Mouse (Mus musculus): ENCODE data around the gene Med19. TPM values are rescaled to one million over a fixed set of nuclear protein-coding genes. Genes with fewer than 3 reads are reported as not detected.

Med19 gene
- polyA plus RNA-seq, 1 experiment: 5.1 TPM

DNA sequence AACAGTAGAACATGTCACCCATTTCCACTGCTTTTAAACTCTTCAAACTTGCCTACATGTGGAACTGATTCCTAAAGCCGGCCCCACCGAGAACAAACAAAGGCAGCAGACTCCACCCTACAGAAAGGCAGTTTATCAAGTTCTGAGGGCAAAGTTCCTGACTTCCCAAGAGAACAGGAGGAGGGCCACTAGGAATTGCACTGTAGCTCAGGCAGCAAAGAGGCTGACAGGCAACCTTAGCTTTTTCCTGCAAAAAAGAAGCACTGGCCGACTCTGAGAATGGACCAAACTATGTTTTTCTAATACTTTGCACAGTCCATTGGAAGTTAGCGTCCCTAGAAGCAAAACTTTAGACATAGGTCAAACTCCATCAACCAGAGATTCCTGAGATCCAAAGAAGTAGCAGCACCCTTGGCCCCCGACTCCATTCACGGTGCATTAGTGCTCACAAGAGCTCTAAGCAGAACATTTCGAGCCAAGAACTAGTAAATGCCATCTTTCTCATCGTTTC lies 41.9 kb upstream of the Med19 start:
- Histone ChIP-seq H3K4me1 (ENCODE audit: control insufficient read depth, insufficient read depth, insufficient read length, low read length) (peaks cover 40% of the 10 kb centered on the region; the same call in 1 of the 2 replicates), H3K36me3 (ENCODE audit: control insufficient read depth, insufficient read depth, low read length) (0 out of 2 replicates have a peak, but pooled peaks cover 6% of the 10 kb centered on the region), H3K4me3 (ENCODE audit: low read depth, low read length) (no peak overlapping the region), H3K27me3 (ENCODE audit: control insufficient read depth, insufficient read depth, low read length) (no peaks in the 10 kb centered on the region), H3K27ac (ENCODE audit: insufficient read depth, low read depth, low read length) (peak overlapping the region; percentile 97)
- 14% methylated on average over 8 of the region's 8 CpGs for WGBS
- no peak for TF ChIP-seq POLR2A (IDR thresholded peaks at IDR 0.05; ENCODE audit: low read depth, low read length)
- no peak for TF ChIP-seq CTCF (IDR thresholded peaks at IDR 0.05; ENCODE audit: extremely low read depth, insufficient read length, insufficient replicate concordance, low read depth, low read length)

GRCm38 (mm10) chr2:84637452-84638165 lies 40.6 kb upstream of the Med19 start:
- peak overlapping the region; percentile 44 for H3K27ac ChIP-seq (ENCODE audit: insufficient read depth, low read depth, low read length)
- H3K36me3 ChIP-seq (ENCODE audit: control insufficient read depth, insufficient read depth, low read length): peaks cover 3% of the 10 kb centered on the region; the same call in 1 of the 2 replicates
- WGBS: 7% methylated on average over 7 of the region's 7 CpGs
- TF ChIP-seq POLR2A (IDR thresholded peaks at IDR 0.05; ENCODE audit: low read depth, low read length) (no peak), CTCF (IDR thresholded peaks at IDR 0.05; ENCODE audit: extremely low read depth, insufficient read length, insufficient replicate concordance, low read depth, low read length) (no peak)
- H3K27me3 ChIP-seq (ENCODE audit: control insufficient read depth, insufficient read depth, low read length): no peaks in the 10 kb centered on the region
- peaks cover 35% of the 10 kb centered on the region; the same call in 1 of the 2 replicates for H3K4me1 ChIP-seq (ENCODE audit: control insufficient read depth, insufficient read depth, insufficient read length, low read length)
- no peak overlapping the region for H3K4me3 ChIP-seq (ENCODE audit: low read depth, low read length)

- Histone ChIP-seq H3K27ac (ENCODE audit: insufficient read depth, low read depth, low read length) (peak overlapping the region; percentile 38), H3K36me3 (ENCODE audit: control insufficient read depth, insufficient read depth, low read length) (peaks cover 3% of the 10 kb centered on the region; the same call in 1 of the 2 replicates), H3K4me3 (ENCODE audit: low read depth, low read length) (no peak overlapping the region), H3K4me1 (ENCODE audit: control insufficient read depth, insufficient read depth, insufficient read length, low read length) (peaks cover 30% of the 10 kb centered on the region; the same call in 1 of the 2 replicates), H3K27me3 (ENCODE audit: control insufficient read depth, insufficient read depth, low read length) (no peaks in the 10 kb centered on the region)
- WGBS: 24% methylated on average over 5 of the region's 5 CpGs
- TF ChIP-seq POLR2A (IDR thresholded peaks at IDR 0.05; ENCODE audit: low read depth, low read length) (no peak), CTCF (IDR thresholded peaks at IDR 0.05; ENCODE audit: extremely low read depth, insufficient read length, insufficient replicate concordance, low read depth, low read length) (no peak)
Measured at GRCm38 (mm10) chr2:84638428-84639220, 39.6 kb upstream of the Med19 start.

- H3K4me3 ChIP-seq (ENCODE audit: low read depth, low read length): no peak overlapping the region
- no peaks in the 10 kb centered on the region for H3K27me3 ChIP-seq (ENCODE audit: control insufficient read depth, insufficient read depth, low read length)
- H3K4me1 ChIP-seq (ENCODE audit: control insufficient read depth, insufficient read depth, insufficient read length, low read length): peaks cover 25% of the 10 kb centered on the region; the same call in 1 of the 2 replicates
- no peak overlapping the region for H3K27ac ChIP-seq (ENCODE audit: insufficient read depth, low read depth, low read length)
- H3K36me3 ChIP-seq (ENCODE audit: control insufficient read depth, insufficient read depth, low read length): peaks cover 5% of the 10 kb centered on the region
- TF ChIP-seq CTCF (IDR thresholded peaks at IDR 0.05; ENCODE audit: extremely low read depth, insufficient read length, insufficient replicate concordance, low read depth, low read length) (no peak), POLR2A (IDR thresholded peaks at IDR 0.05; ENCODE audit: low read depth, low read length) (no peak)
Measured at GRCm38 (mm10) chr2:84640833-84641232, 37.4 kb upstream of the Med19 start.

DNA sequence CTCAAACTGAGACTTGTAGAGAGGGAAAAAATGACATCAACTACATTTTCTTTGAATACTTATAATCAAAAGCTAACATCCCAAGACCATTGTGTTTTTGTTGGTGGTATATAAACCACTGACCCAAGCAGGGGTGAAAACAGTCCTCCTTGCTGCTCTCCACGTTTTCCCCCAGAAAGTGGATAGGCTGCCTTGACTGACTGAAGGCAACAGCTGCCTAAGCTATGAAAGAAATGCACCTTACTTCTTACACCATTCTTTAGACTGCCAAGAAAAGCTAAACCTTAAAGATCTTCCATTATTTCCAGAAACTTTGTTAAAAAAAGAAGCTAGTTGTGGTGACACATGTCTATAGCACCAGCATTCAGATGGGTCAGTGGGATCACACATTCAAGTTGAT lies 32.1 kb upstream of the Med19 start:
- Histone ChIP-seq H3K4me1 (ENCODE audit: control insufficient read depth, insufficient read depth, insufficient read length, low read length) (peaks cover 14% of the 10 kb centered on the region), H3K27me3 (ENCODE audit: control insufficient read depth, insufficient read depth, low read length) (no peaks in the 10 kb centered on the region), H3K27ac (ENCODE audit: insufficient read depth, low read depth, low read length) (no peak overlapping the region), H3K36me3 (ENCODE audit: control insufficient read depth, insufficient read depth, low read length) (peaks cover 8% of the 10 kb centered on the region), H3K4me3 (ENCODE audit: low read depth, low read length) (no peak overlapping the region)
- WGBS: 12% methylated on average over 1 of the region's 1 CpGs
- TF ChIP-seq CTCF (IDR thresholded peaks at IDR 0.05; ENCODE audit: extremely low read depth, insufficient read length, insufficient replicate concordance, low read depth, low read length): no peak
- TF ChIP-seq POLR2A (IDR thresholded peaks at IDR 0.05; ENCODE audit: low read depth, low read length): no peak

DNA sequence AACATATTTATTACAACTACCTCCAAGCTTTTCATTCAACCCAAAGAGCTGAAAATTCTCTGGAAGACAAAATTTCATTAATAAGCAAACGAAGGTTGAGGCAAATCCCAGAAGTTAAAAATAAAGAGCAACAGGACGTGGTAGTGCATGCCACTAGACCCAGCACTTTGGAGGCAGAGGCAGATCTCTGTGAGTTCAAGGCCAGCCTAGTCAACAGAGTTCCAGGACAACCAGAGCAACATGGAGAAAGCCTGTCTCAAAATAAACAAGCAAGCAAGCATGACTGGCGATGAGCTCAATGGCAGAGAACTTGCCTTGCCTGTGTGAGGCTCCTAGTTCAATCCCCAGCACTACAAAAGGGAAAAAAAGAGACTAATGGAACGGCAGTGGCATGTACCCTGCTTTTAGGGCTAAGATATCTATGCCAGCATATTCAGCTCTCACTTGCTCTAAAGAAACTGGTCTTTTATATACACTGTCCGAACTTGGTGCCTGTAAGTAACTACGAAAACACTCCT lies 31.1 kb upstream of the Med19 start:
- H3K27ac ChIP-seq (ENCODE audit: insufficient read depth, low read depth, low read length): 0 out of 2 replicates have a peak overlapping the region, but pooled peaks have one; percentile 3
- 42% methylated on average over 6 of the region's 6 CpGs for WGBS
- H3K27me3 ChIP-seq (ENCODE audit: control insufficient read depth, insufficient read depth, low read length): no peaks in the 10 kb centered on the region
- peaks cover 12% of the 10 kb centered on the region for H3K4me1 ChIP-seq (ENCODE audit: control insufficient read depth, insufficient read depth, insufficient read length, low read length)
- H3K4me3 ChIP-seq (ENCODE audit: low read depth, low read length): peak overlapping the region; percentile 35
- H3K36me3 ChIP-seq (ENCODE audit: control insufficient read depth, insufficient read depth, low read length): peaks cover 5% of the 10 kb centered on the region; the same call in 1 of the 2 replicates
- TF ChIP-seq POLR2A (IDR thresholded peaks at IDR 0.05; ENCODE audit: low read depth, low read length) (no peak), CTCF (IDR thresholded peaks at IDR 0.05; ENCODE audit: extremely low read depth, insufficient read length, insufficient replicate concordance, low read depth, low read length) (no peak)
